19 mouse cellular contexts compared by ENCODE assay signal in genomic region chr8:70005178-70005577, GRCm38 (mm10). TPM values are rescaled to one million over a fixed set of nuclear protein-coding genes. Genes with fewer than 3 reads are reported as not detected.
DNase-seq lines count a peak whose midpoint lies in the region; ATAC-seq and TF ChIP-seq lines count a peak whose summit lies in the region.
"Had no signal": no experiment of that assay in that cellular context is flagged by ENCODE, and none has a peak within 500 bp of the region (broad histone marks: within the 10 kb centered on the region; RNA-seq: fewer than 3 reads in every experiment).

No protein-coding gene starts in this region.

- no peak for ATAC-seq in kidney, postnatal 0 days (replicated peaks; ENCODE audit: low FRiP score, low read depth)
- ATAC-seq in kidney, embryonic 16.5 days (ENCODE audit: low FRiP score, low TSS enrichment): no peak
- ATAC-seq in hindbrain, embryonic 12.5 days (ENCODE audit: low FRiP score): no peak
- ATAC-seq: inflammation-experienced regulatory T-cells, adult 6 months had no signal

- no peak overlapping the region for H3K9ac ChIP-seq in kidney, postnatal 0 days (ENCODE audit: low read depth, low read length)
- no peak overlapping the region for H3K9ac ChIP-seq in kidney, embryonic 16.5 days (replicated peaks; ENCODE audit: low read length)
- no peak overlapping the region for H3K9ac ChIP-seq in hindbrain, embryonic 12.5 days
- H3K9ac ChIP-seq: embryonic facial prominence, embryonic 13.5 days; limb, embryonic 12.5 days; liver, embryonic 15.5 days; neural tube, embryonic 13.5 days had no signal

- peak; percentile 49 for DNase-seq in kidney, postnatal 0 days (ENCODE audit: low spot score)
- DNase-seq in heart, adult 8-10 months (ENCODE audit: low spot score): peak; percentile 71
- peak; percentile 25 to 37 for DNase-seq in heart, postnatal 10 days
- peak; percentile 35 for DNase-seq in lung, postnatal 14 days
- no peak for DNase-seq in right cerebral cortex, postnatal 4 days
- no peak for DNase-seq in frontal cortex, postnatal 36 days (ENCODE audit: low spot score in 2 of 2)
- DNase-seq: adrenal gland, adult 2 months; cerebellum, adult 2 months; thymus, adult 2 months had no signal

- no peaks in the 10 kb centered on the region for H3K9me3 ChIP-seq in kidney, postnatal 0 days (replicated peaks; ENCODE audit: low read length)
- H3K9me3 ChIP-seq in kidney, embryonic 16.5 days (ENCODE audit: low read length): no peaks in the 10 kb centered on the region
- no peaks in the 10 kb centered on the region for H3K9me3 ChIP-seq in hindbrain, embryonic 12.5 days (replicated peaks)
- H3K9me3 ChIP-seq: embryonic facial prominence, embryonic 13.5 days; G1E; hindbrain, embryonic 10.5 days; limb, embryonic 12.5 days; liver, embryonic 15.5 days; neural tube, embryonic 13.5 days had no signal

- no peaks in the 10 kb centered on the region for H3K36me3 ChIP-seq in kidney, postnatal 0 days (ENCODE audit: insufficient read depth, low read length)
- no peaks in the 10 kb centered on the region for H3K36me3 ChIP-seq in kidney, embryonic 16.5 days (ENCODE audit: insufficient read depth, low read length)
- no peaks in the 10 kb centered on the region for H3K36me3 ChIP-seq in hindbrain, embryonic 12.5 days
- H3K36me3 ChIP-seq: embryonic facial prominence, embryonic 13.5 days; G1E; hindbrain, embryonic 10.5 days; limb, embryonic 12.5 days; liver, embryonic 15.5 days; neural tube, embryonic 13.5 days had no signal

- no peak overlapping the region for H3K4me2 ChIP-seq in kidney, postnatal 0 days (ENCODE audit: low read length)
- no peak overlapping the region for H3K4me2 ChIP-seq in kidney, embryonic 16.5 days (replicated peaks; ENCODE audit: low read depth, low read length)
- H3K4me2 ChIP-seq in hindbrain, embryonic 12.5 days (replicated peaks): no peak overlapping the region
- H3K4me2 ChIP-seq: embryonic facial prominence, embryonic 13.5 days; limb, embryonic 12.5 days; liver, embryonic 15.5 days; neural tube, embryonic 13.5 days had no signal

- H3K4me3 ChIP-seq in kidney, postnatal 0 days (replicated peaks; ENCODE audit: low read depth, low read length): no peak overlapping the region
- H3K4me3 ChIP-seq in kidney, embryonic 16.5 days (ENCODE audit: low read length): no peak overlapping the region
- H3K4me3 ChIP-seq in hindbrain, embryonic 12.5 days: no peak overlapping the region
- H3K4me3 ChIP-seq: embryonic facial prominence, embryonic 13.5 days; hindbrain, embryonic 10.5 days; left cerebral cortex, adult 2 months; limb, embryonic 12.5 days; liver, embryonic 15.5 days; neural tube, embryonic 13.5 days had no signal

- TF ChIP-seq CTCF in kidney, postnatal 0 days (IDR thresholded peaks at IDR 0.05; ENCODE audit: low read depth): no peak

- H3K27me3 ChIP-seq in kidney, postnatal 0 days (ENCODE audit: insufficient read depth, low read length): no peaks in the 10 kb centered on the region
- no peaks in the 10 kb centered on the region for H3K27me3 ChIP-seq in kidney, embryonic 16.5 days (ENCODE audit: insufficient read depth, low read length)
- H3K27me3 ChIP-seq in hindbrain, embryonic 12.5 days: no peaks in the 10 kb centered on the region
- H3K27me3 ChIP-seq: embryonic facial prominence, embryonic 13.5 days; limb, embryonic 12.5 days; liver, embryonic 15.5 days; neural tube, embryonic 13.5 days had no signal

- intact Hi-C loops in heart, postnatal 10 days (cut with DNase I): no loop called here

- H3K4me1 ChIP-seq in kidney, postnatal 0 days (replicated peaks; ENCODE audit: insufficient read depth, low read length): no peaks in the 10 kb centered on the region
- H3K4me1 ChIP-seq in kidney, embryonic 16.5 days (ENCODE audit: insufficient read depth, low read length): peaks cover 15% of the 10 kb centered on the region; the same call in 1 of the 2 replicates
- H3K4me1 ChIP-seq in hindbrain, embryonic 12.5 days: 0 out of 2 replicates have a peak, but pooled peaks cover 2% of the 10 kb centered on the region

- 48% methylated on average over 2 of the region's 2 CpGs for WGBS in kidney, postnatal 0 days
- WGBS in kidney, embryonic 16.5 days: 43% methylated on average over 2 of the region's 2 CpGs
- WGBS in hindbrain, embryonic 12.5 days: 62% methylated on average over 2 of the region's 2 CpGs

- no peak overlapping the region for H3K27ac ChIP-seq in kidney, postnatal 0 days
- no peak overlapping the region for H3K27ac ChIP-seq in kidney, embryonic 16.5 days (ENCODE audit: low read length)
- no peak overlapping the region for H3K27ac ChIP-seq in hindbrain, embryonic 12.5 days
- H3K27ac ChIP-seq: embryonic facial prominence, embryonic 13.5 days; hindbrain, embryonic 10.5 days; left cerebral cortex, adult 2 months; limb, embryonic 12.5 days; liver, embryonic 15.5 days; neural tube, embryonic 13.5 days had no signal

RNA-seq across cellular contexts. Expression of gene Gatad2a, which starts 9.0 kb away (rescaled TPM):
- polyA plus RNA-seq in kidney, postnatal 0 days (2015; fragmentation: Nextera tagmentation; extraction: Ambion mirVana): 41.7 and 49.5 TPM in 2 replicates
- polyA plus RNA-seq in kidney, embryonic 16.5 days (2015; fragmentation: Nextera tagmentation; extraction: Ambion mirVana): 40.6 and 43.3 TPM in 2 replicates
- 10 to 100 TPM; 28.0 to 31.2 (median 30.0) TPM for total RNA-seq in heart, adult 8-10 months (2022)
- total RNA-seq in heart, postnatal 10 days (2021): 10 to 100 TPM; 62.1 to 63.1 TPM
- 53.1 and 54.8 TPM in 2 replicates for polyA plus RNA-seq in hindbrain, embryonic 12.5 days (2016; fragmentation: Nextera tagmentation; extraction: Ambion mirVana)

RNA-seq across cellular contexts. Expression of gene Mau2, which starts 37.4 kb away (rescaled TPM):
- 33.8 and 36.8 TPM in 2 replicates for polyA plus RNA-seq in kidney, postnatal 0 days (2015; fragmentation: Nextera tagmentation; extraction: Ambion mirVana)
- polyA plus RNA-seq in kidney, embryonic 16.5 days (2015; fragmentation: Nextera tagmentation; extraction: Ambion mirVana): 54.3 and 62.4 TPM in 2 replicates
- 10 to 100 TPM; 29.6 to 34.3 (median 31.3) TPM for total RNA-seq in heart, adult 8-10 months (2022)
- 10 to 100 TPM; 43.3 to 44.2 TPM for total RNA-seq in heart, postnatal 10 days (2021)
- polyA plus RNA-seq in hindbrain, embryonic 12.5 days (2016; fragmentation: Nextera tagmentation; extraction: Ambion mirVana): 73.5 and 76.0 TPM in 2 replicates

RNA-seq across cellular contexts. Expression of gene Sugp1, which starts 37.4 kb away (rescaled TPM):
- 33.2 and 34.4 TPM in 2 replicates for polyA plus RNA-seq in kidney, postnatal 0 days (2015; fragmentation: Nextera tagmentation; extraction: Ambion mirVana)
- polyA plus RNA-seq in kidney, embryonic 16.5 days (2015; fragmentation: Nextera tagmentation; extraction: Ambion mirVana): 50.7 and 51.6 TPM in 2 replicates
- total RNA-seq in heart, adult 8-10 months (2022): 10 to 100 TPM; 17.0 to 21.6 (median 19.1) TPM
- 10 to 100 TPM; 23.2 to 23.9 TPM for total RNA-seq in heart, postnatal 10 days (2021)
- polyA plus RNA-seq in hindbrain, embryonic 12.5 days (2016; fragmentation: Nextera tagmentation; extraction: Ambion mirVana): 53.7 and 56.0 TPM in 2 replicates

Comparison
In these comparisons a context has a peak if more than half of its experiments do, and no peak if none do; other contexts are left out.
1. DNase-seq: peak in kidney, postnatal 0 days (single experiment), heart, adult 8-10 months (single experiment), heart, postnatal 10 days (2 of 2) and lung, postnatal 14 days (single experiment); none in right cerebral cortex, postnatal 4 days (single experiment) and frontal cortex, postnatal 36 days (0 of 2).